Mouse (Mus musculus): ENCODE measurements around the gene Ptn. TPM values are rescaled to one million over a fixed set of nuclear protein-coding genes. Genes with fewer than 3 reads are reported as not detected.
"Not testable (repeated sequence)": the region's sequence is repeated elsewhere in the genome, so short reads cannot be mapped to it uniquely, and the experiment has no call there.

Gene Ptn
- total RNA-seq, 2 experiments from 2014 or later: 701 to 733 TPM

DNA sequence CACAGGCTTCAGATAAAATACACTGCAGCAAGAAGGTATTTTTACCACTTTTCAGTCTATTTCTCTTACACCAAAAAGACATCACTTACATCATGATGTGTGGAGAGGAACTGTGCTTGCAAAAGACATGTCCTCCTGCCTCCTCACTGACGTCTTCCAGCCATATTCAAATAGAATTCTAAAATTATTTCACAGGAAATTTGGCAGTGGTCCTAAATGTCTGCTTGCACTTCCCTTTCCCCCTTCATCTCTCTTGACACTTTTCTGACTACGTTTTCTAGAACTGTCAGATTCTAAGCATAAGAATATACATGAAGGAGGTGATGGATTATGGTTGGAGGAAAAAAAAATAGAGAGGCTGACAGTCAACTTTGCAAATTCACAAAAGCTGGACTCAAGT is 33.0 kb downstream of the Ptn start:
- no peak for DNase-seq (ENCODE audit: extremely low spot score in 1 of 2, low spot score in 2 of 2)
- intact Hi-C loops (cut with DNase I): no loop called here

DNA sequence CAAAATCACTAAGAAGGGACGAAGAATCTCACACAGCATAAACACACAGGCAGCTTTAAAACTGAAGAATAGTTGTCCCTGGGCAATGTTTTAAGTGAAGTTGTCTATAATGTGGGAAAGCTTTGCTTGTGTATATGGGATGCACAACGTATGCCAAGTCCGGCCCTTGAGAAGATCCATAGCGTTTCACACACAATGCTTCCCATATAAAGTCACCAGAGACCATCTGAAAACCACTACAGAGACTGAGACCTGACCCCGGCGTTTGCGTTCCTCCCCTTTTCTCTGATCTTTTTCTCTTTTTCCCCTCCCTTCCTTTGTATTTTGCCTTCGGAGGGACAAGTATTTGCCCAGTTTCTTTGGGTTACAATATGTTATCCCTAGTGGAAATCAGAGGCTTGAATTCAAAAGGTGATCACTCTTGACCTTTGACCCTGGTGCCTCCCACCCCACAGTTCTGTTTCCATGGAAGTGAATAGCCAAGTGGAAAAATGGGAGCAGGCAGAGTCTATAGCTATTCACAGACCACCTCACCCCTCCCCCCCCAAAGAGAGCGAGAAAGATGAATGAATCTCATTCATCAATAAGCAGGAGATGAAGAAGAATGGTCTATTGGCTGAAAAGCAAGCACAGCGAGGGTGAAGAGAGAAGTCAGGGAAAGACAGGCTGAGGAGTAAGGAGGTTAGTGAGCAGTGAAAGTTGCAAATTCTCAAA is 34.2 kb downstream of the Ptn start:
- intact Hi-C loops (cut with DNase I): no loop called here
- no peak for DNase-seq (ENCODE audit: extremely low spot score in 1 of 2, low spot score in 2 of 2)

DNA sequence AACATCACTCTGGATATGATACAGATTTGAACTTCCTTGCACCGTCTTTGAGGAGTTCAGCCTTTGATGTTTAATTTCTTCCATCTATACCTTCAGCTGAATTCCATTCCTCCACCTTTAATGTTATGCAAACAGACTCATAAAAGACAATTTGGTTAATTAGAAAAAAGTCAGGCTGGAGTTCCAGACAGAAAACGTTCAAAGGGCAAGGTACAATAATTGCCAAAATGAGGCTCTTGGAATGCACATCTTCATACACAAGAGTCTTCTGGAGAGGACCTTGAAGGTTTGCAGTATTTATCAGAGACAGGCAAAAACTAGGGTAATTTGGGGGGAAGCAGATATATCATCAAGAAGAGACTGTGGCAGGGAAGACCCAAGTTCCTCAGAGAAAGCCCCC is 37.5 kb downstream of the Ptn start:
- no peak for DNase-seq (ENCODE audit: extremely low spot score in 1 of 2, low spot score in 2 of 2)
- intact Hi-C loops (cut with DNase I): no loop called here

DNA sequence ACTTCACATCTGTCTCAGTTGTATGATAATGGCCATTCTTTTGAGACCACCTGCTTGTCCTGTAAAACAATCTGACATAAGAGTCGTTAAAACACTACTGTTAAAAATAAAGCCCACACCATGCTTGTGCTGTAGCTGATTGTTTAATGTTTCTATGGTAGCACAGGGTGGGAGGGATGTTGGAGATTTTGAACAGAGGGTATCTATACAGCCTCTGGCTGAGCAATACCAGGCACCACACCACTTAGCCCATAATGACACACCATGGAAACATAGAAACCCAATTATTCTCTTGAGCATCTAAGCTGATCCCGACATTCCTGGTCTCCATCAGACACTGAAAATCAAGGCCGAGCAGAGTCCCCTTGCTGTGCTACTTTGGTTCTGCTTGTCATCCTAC is 41.0 kb downstream of the Ptn start:
- intact Hi-C loops (cut with DNase I): no loop called here

DNA sequence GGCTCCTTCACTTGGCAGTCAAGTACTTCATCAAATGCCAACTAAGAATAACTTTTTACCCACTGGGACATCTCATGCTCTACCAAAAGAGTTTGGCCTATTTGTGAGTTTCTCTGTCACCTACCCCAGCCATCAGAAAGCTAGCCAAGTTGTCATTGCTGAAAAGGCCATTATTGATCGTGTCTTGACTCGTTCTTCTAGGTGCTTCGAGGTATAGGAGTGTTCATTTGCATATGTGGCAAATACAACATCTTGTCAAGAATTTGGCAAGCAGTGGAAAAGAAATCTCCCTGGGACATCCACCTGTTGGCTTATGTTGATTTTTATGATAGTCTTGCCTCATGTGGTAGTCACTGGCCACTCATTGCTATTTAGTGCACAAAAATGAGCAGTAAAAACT is 43.1 kb downstream of the Ptn start:
- DNase-seq (ENCODE audit: extremely low spot score in 1 of 2, low spot score in 2 of 2): no peak
- intact Hi-C loops (cut with DNase I): no loop called here

More for the DNA sequence above, 41.0 kb downstream of the Ptn start:
- no peak for DNase-seq (ENCODE audit: extremely low spot score in 1 of 2, low spot score in 2 of 2)

DNA sequence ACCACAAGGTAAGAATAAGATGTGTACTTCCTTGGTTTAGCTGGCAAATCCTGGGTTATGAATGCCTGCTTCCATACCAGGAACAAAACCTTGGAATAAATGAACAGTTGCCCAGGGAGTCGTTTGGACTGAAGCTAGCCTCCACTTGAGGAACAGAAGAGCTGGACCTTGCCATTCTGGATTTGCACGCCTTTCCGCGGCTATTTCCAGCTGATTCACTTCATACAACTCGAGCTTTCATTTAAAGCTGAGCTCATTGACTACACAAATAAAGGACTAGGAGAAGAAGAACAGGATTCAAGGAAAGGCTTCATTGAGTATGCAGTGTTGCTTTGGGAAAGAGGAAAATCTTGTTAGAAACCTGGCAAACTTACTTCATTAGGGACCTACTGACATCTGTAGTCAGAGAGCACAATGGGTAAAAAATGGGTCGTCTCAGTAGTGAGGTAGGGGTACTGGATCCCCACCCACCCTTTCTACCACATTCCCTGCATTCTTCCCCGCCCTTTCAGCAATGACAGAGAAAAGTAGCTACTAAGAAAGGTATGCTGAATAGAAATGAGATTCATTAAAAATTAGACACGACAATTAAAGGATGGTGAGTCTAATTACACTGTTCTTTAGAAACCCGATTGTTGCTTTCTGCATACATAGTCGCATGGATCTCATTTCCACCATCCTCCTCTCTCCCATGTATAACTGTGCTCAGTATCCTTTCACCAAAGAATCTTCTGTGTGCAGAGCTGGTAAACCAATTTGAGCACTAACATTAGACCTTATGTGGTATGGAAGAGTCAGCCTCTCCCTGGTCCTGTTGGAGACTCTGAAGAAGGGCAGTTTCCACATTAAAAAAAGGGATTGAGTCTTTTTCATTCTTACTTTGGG is 54.8 kb downstream of the Ptn start:
- intact Hi-C loops (cut with DNase I): no loop called here
- DNase-seq (ENCODE audit: extremely low spot score in 1 of 2, low spot score in 2 of 2): no peak

DNA sequence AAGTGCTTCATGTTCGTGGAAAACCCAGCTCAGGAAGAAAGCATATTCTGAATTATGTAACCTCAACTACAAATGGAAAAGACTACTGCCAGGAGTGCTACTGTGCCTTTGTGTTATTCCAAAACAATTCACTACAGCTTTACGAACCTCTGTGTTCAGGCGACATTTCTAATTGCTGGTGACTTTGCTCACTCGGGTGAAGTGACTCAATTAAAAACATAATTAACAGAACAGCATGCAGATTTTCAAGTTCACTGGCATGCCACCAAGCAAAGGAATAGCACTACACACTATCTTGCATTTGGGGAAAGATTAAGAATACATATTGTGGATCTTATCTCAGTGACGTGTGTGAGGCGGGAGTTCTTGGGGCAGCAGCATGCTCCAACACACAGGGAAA is 57.1 kb downstream of the Ptn start:
- intact Hi-C loops (cut with DNase I): no loop called here
- no peak for DNase-seq (ENCODE audit: extremely low spot score in 1 of 2, low spot score in 2 of 2)

DNA sequence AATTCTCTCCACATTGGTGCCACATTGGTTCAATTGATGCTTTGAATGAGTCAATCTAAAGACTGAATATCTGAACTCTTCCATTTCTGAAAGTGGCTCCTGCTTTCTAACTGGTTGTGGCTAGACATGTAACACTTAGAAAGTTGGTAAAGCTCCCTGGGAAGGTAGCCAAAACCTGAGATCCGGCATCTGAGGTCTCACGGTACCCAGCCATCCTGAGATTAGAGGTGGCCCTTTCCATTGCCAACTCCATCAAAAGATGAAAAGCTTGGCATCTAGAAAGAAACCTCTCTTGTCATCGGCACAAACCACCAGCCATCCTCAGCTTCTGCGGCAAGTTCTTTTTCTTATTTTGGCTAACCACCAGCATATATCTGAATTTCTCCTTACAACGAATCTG is 70.2 kb downstream of the Ptn start:
- no peak for DNase-seq (ENCODE audit: extremely low spot score in 1 of 2, low spot score in 2 of 2)
- intact Hi-C loops (cut with DNase I): no loop called here

DNA sequence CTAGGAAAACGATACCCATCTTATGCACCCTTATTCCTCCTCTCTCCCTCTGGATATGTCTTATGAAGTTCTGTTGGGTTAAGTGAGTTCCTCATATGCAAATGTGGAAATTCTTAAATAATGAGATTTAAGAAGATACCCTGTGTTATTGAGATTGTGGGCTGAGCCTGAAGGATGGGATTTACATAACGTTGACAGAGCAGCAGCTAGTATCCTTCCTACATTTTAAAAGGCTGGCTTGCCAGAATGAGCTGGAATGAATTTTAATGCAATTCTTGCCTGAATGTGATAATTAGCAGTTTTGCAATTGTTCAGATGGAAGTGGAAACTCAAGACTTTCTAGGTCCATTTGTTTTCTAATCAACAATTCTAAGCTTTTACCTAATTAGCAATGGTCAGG is 73.3 kb downstream of the Ptn start:
- intact Hi-C loops (cut with DNase I): no loop called here

DNA sequence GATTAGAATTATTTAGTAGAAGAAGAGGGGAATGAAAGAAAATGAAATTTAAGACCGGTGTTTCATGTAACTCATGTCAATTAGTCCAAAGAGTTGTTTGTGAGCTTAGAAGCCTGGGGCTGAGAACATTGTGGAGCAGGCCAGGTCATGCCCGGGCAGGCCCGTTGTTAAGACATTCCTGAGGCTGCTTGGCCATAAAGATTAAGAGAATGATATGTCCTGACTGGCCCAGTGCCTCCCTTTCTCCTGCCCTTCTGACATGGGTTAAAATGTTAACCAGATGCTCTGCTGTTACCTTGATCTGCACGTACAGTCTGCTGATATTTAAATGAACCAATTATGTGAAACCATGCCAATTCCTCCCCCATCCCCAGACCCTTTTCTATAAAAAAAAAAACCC is 74.4 kb downstream of the Ptn start:
- intact Hi-C loops (cut with DNase I); DNase-seq (ENCODE audit: extremely low spot score in 1 of 2, low spot score in 2 of 2): not testable (repeated sequence)

More for the DNA sequence above, 73.3 kb downstream of the Ptn start:
- no peak for DNase-seq (ENCODE audit: extremely low spot score in 1 of 2, low spot score in 2 of 2)

DNA sequence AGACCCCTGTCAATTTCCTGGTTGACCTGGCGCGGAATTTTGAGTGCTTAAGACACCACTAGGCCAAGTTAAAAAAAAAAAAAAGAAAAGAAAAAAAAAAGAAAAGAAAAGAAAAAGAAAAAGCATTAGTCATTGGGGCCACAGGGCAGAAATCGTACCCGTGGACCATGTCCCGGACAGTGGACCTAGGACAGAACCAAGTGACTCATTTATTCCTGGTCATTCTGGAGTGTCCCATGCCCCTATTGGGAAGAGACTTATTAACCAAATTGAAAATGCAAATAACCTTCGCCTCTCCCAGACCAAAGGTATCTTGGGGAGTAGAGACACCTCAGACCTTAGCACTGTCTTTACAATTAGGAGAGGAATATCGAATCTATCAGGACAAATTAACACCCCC is 80.2 kb downstream of the Ptn start:
- DNase-seq (ENCODE audit: extremely low spot score in 1 of 2, low spot score in 2 of 2); intact Hi-C loops (cut with DNase I): not testable (repeated sequence)

DNA sequence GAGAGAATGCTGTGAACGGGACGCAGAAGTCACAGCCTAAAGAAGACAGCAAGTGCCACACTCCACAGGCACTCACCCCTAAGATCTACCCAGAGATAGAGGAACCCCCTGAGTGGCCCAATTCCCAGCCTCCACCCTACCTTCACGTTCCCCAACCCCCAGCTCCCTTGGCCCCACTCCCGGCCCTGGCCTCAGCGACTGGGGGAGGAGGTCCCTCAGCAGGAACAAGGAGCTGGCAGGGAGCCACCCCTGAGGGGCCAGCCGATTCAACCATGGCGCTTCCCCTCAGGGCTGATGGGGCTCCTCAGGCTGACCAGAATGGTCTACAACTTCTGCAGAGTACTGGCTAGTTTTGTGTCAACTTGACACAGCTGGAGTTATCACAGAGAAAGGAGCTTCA is 81.9 kb downstream of the Ptn start:
- peak in 1 of 2 experiments; percentile 79 for DNase-seq (ENCODE audit: extremely low spot score in 1 of 2, low spot score in 2 of 2)
- intact Hi-C loops (cut with DNase I): no loop called here

DNA sequence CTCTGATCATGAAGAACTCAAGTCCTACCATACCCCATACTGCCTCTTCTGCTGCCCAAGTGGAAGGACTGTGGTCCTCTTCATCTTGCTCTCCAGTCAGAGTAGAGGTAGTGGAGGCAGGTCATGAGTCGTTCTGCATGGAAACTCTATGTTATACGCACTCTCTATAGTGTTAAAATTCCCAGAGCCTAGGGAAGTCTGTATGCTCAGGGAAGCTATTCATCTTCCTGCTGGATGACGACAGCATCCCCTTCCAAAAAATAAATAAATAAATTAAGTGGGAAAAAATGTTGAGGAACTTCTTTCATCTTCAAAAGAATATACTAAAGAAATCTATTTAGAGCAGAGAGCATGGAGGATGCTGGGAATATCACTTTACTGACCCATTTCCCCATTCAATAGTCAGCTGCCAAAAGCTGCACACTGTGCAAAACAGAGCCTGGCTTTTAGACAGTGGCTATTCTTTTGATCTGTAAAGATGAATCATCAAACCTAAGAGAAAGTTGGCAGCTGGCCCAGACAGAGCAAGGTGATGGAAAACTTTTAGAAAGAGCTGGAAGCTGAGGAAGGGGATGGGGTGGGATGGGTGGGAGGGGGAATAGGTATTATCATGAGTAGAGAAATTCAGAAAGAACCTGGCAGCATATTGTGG is 84.4 kb downstream of the Ptn start:
- intact Hi-C loops (cut with DNase I): no loop called here
- peak; percentile 13 to 76 for DNase-seq (ENCODE audit: extremely low spot score in 1 of 2, low spot score in 2 of 2)

DNA sequence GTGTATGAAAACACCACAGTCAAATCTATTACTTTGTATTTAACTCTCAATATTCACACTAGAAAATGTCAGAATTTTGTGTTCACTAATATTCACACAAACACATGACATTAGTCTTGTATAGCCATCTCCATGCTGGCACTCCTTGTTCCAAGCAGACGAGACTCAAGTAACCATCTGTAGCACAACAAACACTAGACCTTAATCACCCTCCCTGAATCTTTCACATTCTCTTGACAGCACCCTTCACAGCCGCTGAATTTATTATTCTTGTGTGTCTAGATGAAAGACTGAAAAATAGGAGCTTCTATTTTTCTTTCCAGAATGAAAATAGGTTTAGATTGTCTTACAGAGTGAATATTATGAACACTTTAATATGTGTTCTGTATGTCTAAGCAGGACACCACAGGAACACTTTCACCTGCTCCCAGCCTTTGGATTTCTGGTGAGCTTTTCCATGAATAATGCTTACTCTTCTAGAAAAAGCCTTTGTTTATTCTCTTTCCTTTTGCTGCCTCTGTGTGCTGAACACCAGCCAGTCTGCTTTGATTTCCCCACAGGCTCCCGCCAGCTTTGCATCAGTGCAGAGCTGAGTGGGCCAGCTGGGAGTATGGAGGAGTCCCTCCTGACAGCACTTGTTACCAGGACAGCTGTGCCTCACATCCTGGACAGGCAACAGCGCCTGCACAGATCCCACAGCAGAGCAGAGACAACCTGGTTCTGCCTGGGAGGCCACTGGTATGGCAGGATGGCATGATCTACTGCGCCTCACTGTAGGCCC is 87.1 kb downstream of the Ptn start:
- intact Hi-C loops (cut with DNase I): no loop called here
- DNase-seq (ENCODE audit: extremely low spot score in 1 of 2, low spot score in 2 of 2): peak; percentile 31 to 66

DNA sequence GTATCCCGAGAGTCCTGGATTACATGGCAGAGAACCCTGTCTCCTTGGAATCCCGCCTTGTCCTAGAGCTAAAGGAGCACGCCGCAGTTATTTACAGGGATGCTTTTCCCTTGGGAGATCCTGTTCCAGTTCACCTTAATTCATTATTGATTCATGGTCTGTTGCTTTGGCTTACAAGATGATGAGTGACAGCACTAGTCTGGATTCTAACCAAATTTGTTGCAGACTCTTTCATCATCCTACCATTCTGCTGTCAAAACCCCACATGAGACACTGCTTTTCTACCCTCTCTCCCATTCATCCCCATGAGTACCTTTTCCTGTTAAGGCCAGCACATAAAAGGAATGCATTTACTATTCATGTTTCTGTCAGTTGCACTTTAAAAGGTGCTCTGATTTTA is 96.7 kb downstream of the Ptn start:
- intact Hi-C loops (cut with DNase I): no loop called here
- no peak for DNase-seq (ENCODE audit: extremely low spot score in 1 of 2, low spot score in 2 of 2)

DNA sequence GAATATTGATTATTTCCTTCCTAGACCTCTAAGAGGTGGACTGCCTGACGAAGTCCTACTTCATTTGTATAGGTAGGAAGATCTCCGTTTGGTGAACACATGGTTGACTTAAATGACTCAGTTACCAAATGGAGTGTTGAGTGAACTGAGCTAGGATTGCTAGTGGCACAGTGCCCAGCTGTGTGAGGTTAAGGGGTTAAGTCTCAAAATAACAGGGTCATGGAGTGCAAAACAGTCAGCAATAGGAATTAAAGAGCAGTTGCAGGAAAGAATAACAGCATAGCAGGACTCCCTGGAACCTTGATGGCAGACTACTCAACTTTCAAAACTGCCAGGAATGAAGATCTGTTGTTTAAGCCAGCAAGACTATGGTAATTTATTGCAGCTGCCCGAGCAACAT is 114.5 kb downstream of the Ptn start:
- DNase-seq (ENCODE audit: extremely low spot score in 1 of 2, low spot score in 2 of 2): no peak
- intact Hi-C loops (cut with DNase I): no loop called here

DNA sequence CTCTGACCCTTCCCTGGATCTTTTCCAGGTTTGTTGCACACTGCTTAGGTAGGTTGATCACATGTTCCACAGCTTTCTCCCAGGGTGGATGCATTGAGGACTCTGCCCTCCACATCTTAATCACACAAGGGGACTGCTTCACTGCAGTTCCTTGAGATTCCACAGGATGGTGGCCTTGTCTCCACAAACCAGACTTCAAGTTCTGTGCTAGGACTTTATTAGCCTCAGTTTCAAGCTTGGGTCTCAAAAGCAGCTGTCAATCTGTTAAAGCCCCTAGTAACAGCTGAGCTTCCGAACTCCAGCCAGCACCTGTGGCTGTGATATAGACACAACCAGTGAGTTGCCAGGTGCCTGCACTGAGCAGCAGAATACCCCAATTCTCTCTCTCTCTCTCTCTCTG is 118.5 kb downstream of the Ptn start:
- intact Hi-C loops (cut with DNase I): loop anchor here (5.0 kb wide), 2 partner anchors 211 to 346 kb away; no protein-coding TSS in a partner anchor
- DNase-seq (ENCODE audit: extremely low spot score in 1 of 2, low spot score in 2 of 2): peak; percentile 57 to 69

DNA sequence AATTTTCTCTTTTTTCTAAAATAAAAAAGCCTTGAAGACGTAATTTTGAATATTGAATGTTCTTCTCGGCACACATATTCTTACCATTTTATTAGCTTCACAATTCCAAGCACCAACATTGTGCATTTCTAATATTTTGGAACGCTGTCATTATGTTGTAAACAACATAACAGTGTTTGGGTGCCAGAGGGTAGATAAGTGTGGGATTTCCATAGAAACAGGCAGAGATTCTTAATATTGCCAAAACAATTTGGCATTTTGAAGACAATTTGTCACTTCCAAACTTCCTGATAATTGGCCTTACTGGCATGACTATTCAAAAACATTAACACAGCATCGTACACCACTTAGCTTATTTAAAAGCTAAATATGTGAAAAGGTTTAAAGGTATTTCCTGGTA is 119.1 kb downstream of the Ptn start:
- DNase-seq (ENCODE audit: extremely low spot score in 1 of 2, low spot score in 2 of 2): no peak

More for the DNA sequence above, 119.1 kb downstream of the Ptn start:
- intact Hi-C loops (cut with DNase I): loop anchor here (5.0 kb wide), 2 partner anchors 211 to 346 kb away; no protein-coding TSS in a partner anchor
